Mouse (Mus musculus) CH12.LX (cell line): ENCODE data around the gene Stk32c. TPM values are rescaled to one million over a fixed set of nuclear protein-coding genes. Genes with fewer than 3 reads are reported as not detected.

Experiments used
- DNase-seq: peaks from one replicate; pipeline ENCODE4 v3.0.0-alpha.2; 2013; ENCODE audit errors: extremely low read depth
- H3K27ac ChIP-seq: 2 replicates; pipeline ENCODE4 v1.5.1; 2012; ENCODE audit warnings: low read depth, mild to moderate bottlenecking, control low read depth, moderate library complexity; ENCODE audit not compliant: insufficient read depth
- H3K27me3 ChIP-seq: replicated peaks from 2 replicates; pipeline ENCODE3; 2012; ENCODE audit warnings: inconsistent platforms
- H3K36me3 ChIP-seq, 2 experiments: replicated peaks in 1 of 2; 2 replicates each; pipeline versions ENCODE3 to v1.6.1; 2012; ENCODE audit warnings: inconsistent platforms in 1 of 2, low read length in 1 of 2, mild to moderate bottlenecking in 1 of 2, mixed read lengths in 1 of 2, moderate library complexity in 1 of 2; ENCODE audit not compliant: control insufficient read depth in 1 of 2, insufficient read depth in 1 of 2
- H3K4me1 ChIP-seq, 2 experiments: 2 replicates each; pipeline ENCODE4 v1.6.1; 2012; ENCODE audit warnings: inconsistent platforms in 1 of 2, moderate library complexity in 1 of 2; ENCODE audit not compliant: insufficient read depth in 2 of 2, control insufficient read depth in 1 of 2
- H3K4me2 ChIP-seq: 2 replicates; pipeline ENCODE4 v1.6.1; 2012; ENCODE audit warnings: low read depth, mild to moderate bottlenecking, control low read depth; ENCODE audit not compliant: poor library complexity, insufficient read depth, severe bottlenecking
- H3K4me3 ChIP-seq, 3 experiments: fragments of 150-350 bp in 1 of 3; sonication (generic) in 1 of 3; replicated peaks in 1 of 3; 2 replicates each; pipeline versions ENCODE3 to v1.5.1; 2011 to 2012; ENCODE audit warnings: low read depth in 2 of 3, low read length in 2 of 3, mild to moderate bottlenecking in 2 of 3, moderate library complexity in 2 of 3, control low read depth in 1 of 3, improper control_type of control experiment in 1 of 3, inconsistent platforms in 1 of 3, mixed read lengths in 1 of 3; ENCODE audit not compliant: poor library complexity in 1 of 3
- H3K79me2 ChIP-seq: replicated peaks from 2 replicates; pipeline ENCODE4 v1.6.1; 2012; ENCODE audit warnings: mild to moderate bottlenecking, moderate library complexity; ENCODE audit not compliant: control insufficient read depth, poor library complexity, insufficient read depth, severe bottlenecking; ENCODE audit errors: extremely low read depth
- H3K9ac ChIP-seq: 2 replicates; pipeline ENCODE4 v1.6.1; 2012; ENCODE audit warnings: low read depth, mild to moderate bottlenecking, control low read depth, moderate library complexity; ENCODE audit not compliant: insufficient read depth
- H3K9me3 ChIP-seq: replicated peaks from 2 replicates; pipeline ENCODE3; 2012; ENCODE audit warnings: low read length, inconsistent platforms, mixed read lengths
- BHLHE40 ChIP-seq: IDR thresholded peaks from 2 replicates; pipeline ENCODE4 v1.6.1; 2011; ENCODE audit warnings: mild to moderate bottlenecking, low read depth, low read length, improper control_type of control experiment
- CHD1 ChIP-seq: IDR thresholded peaks from 2 replicates; pipeline ENCODE4 v1.6.1; 2012; ENCODE audit warnings: low read depth, low read length, improper control_type of control experiment, inconsistent platforms
- CHD2 ChIP-seq: IDR thresholded peaks from 2 replicates; pipeline ENCODE4 v1.6.1; 2011; ENCODE audit warnings: low read length, improper control_type of control experiment
- ELF1 ChIP-seq: IDR thresholded peaks from 2 replicates; pipeline ENCODE4 v1.6.1; 2014; ENCODE audit warnings: low read depth, mild to moderate bottlenecking, inconsistent platforms, low read length, improper control_type of control experiment
- EP300 ChIP-seq: IDR thresholded peaks from 2 replicates; pipeline ENCODE4 v1.6.1; 2011; ENCODE audit warnings: low read length, improper control_type of control experiment
- ETS1 ChIP-seq: conservative IDR thresholded peaks from 2 replicates; pipeline ENCODE4 v1.6.1; 2012; ENCODE audit warnings: low read depth, mild to moderate bottlenecking, inconsistent platforms, low read length, improper control_type of control experiment, moderate library complexity
- GABPA ChIP-seq: IDR thresholded peaks from 2 replicates; pipeline ENCODE4 v1.6.1; 2012; ENCODE audit warnings: low read depth, low read length, improper control_type of control experiment, inconsistent platforms; ENCODE audit not compliant: insufficient replicate concordance
- JUN ChIP-seq: IDR thresholded peaks from 2 replicates; pipeline ENCODE4 v1.6.1; 2011; ENCODE audit warnings: low read depth, mild to moderate bottlenecking, low read length, improper control_type of control experiment, moderate library complexity; ENCODE audit not compliant: insufficient read depth
- KAT2A ChIP-seq: IDR thresholded peaks from 2 replicates; pipeline ENCODE4 v1.6.1; 2012; ENCODE audit warnings: low read length, improper control_type of control experiment, inconsistent platforms; ENCODE audit not compliant: insufficient replicate concordance
- MAFK ChIP-seq: IDR thresholded peaks from 2 replicates; pipeline ENCODE4 v1.6.1; 2011; ENCODE audit warnings: low read length, improper control_type of control experiment; ENCODE audit not compliant: insufficient replicate concordance
- MAZ ChIP-seq: IDR thresholded peaks from 2 replicates; pipeline ENCODE4 v1.6.1; 2012; ENCODE audit warnings: low read depth, mild to moderate bottlenecking, inconsistent platforms, low read length, improper control_type of control experiment, moderate library complexity
- MXI1 ChIP-seq: IDR thresholded peaks from 2 replicates; pipeline ENCODE4 v1.6.1; 2011; ENCODE audit warnings: mild to moderate bottlenecking, low read depth, low read length, improper control_type of control experiment
- MYC ChIP-seq: IDR thresholded peaks from 2 replicates; pipeline ENCODE4 v1.6.1; 2011; ENCODE audit warnings: low read depth, mild to moderate bottlenecking, improper control_type of control experiment, low read length
- NELFE ChIP-seq: IDR thresholded peaks from 2 replicates; pipeline ENCODE4 v1.6.1; 2011; ENCODE audit warnings: low read depth, low read length, improper control_type of control experiment
- POLR2A ChIP-seq: IDR thresholded peaks from 2 replicates; pipeline ENCODE4 v1.6.1; 2011; ENCODE audit warnings: low read depth, mild to moderate bottlenecking, improper control_type of control experiment, low read length
- RAD21 ChIP-seq: IDR thresholded peaks from 2 replicates; pipeline ENCODE4 v1.6.1; 2011; ENCODE audit warnings: low read depth, mild to moderate bottlenecking, low read length, improper control_type of control experiment, moderate library complexity
- TBP ChIP-seq: conservative IDR thresholded peaks from 2 replicates; pipeline ENCODE4 v1.6.1; 2011; ENCODE audit warnings: low read depth, low read length, improper control_type of control experiment
- TCF12 ChIP-seq: IDR thresholded peaks from 2 replicates; pipeline ENCODE4 v1.6.1; 2014; ENCODE audit warnings: low read depth, mild to moderate bottlenecking, inconsistent platforms, low read length, improper control_type of control experiment
- UBTF ChIP-seq: IDR thresholded peaks from 2 replicates; pipeline ENCODE4 v1.6.1; 2012; ENCODE audit warnings: low read depth, mild to moderate bottlenecking, inconsistent platforms, low read length, improper control_type of control experiment, moderate library complexity
- USF1 ChIP-seq: IDR thresholded peaks from 2 replicates; pipeline ENCODE4 v1.6.1; 2014; ENCODE audit warnings: low read depth, mild to moderate bottlenecking, inconsistent platforms, low read length, improper control_type of control experiment
- USF2 ChIP-seq: conservative IDR thresholded peaks from 2 replicates; pipeline ENCODE4 v1.6.1; 2011; ENCODE audit warnings: low read depth, low read length, improper control_type of control experiment
- ZC3H11A ChIP-seq: IDR thresholded peaks from 2 replicates; pipeline ENCODE4 v1.6.1; 2012; ENCODE audit warnings: low read depth, mild to moderate bottlenecking, inconsistent platforms, low read length, improper control_type of control experiment
- ZMIZ1 ChIP-seq: IDR thresholded peaks from 2 replicates; pipeline ENCODE4 v1.6.1; 2012; ENCODE audit warnings: low read depth, mild to moderate bottlenecking, inconsistent platforms, low read length, improper control_type of control experiment
- dilution Hi-C: fragments of 300-500 bp; cut with MboI; formaldehyde crosslinking; loops from 2 replicates; pipeline ENCODE4 v1.14.3; 2020; ENCODE audit warnings: low sequenced_read_pairs; ENCODE audit not compliant: extremely low pct_unique_long_range_greater_than_20kb, extremely low pct_ligation_motif_present
- in situ Hi-C: fragments of 300-500 bp; cut with MboI; formaldehyde crosslinking; loops from 3 replicates; pipeline ENCODE4 v1.14.3; 2019; ENCODE audit warnings: low sequenced_read_pairs, low pct_ligation_motif_present, low pct_unique_long_range_greater_than_20kb, mixed read lengths
- polyA plus RNA-seq: library from polyadenylated mRNA; unstranded; fragments of >175 nt; gene quantifications from 2 replicates; pipeline ENCODE4 v1.2.1, GENCODE M21; 2012; ENCODE audit warnings: low read depth; ENCODE audit not compliant: insufficient read length
- total RNA-seq, 2 experiments: library from RNA; depleted of rRNA; stranded (reverse); fragments of 300-350 nt in 1 of 2; fragments of >200 nt in 1 of 2; gene quantifications; 2 replicates each; pipeline ENCODE4 v1.2.3; 2012 to 2014

Gene Stk32c
- total and polyA plus RNA-seq, 3 experiments = not detected

GRCm38 (mm10) chr7:139215946-139216345, 2.8 kb upstream of the Stk32c start:
- in situ Hi-C loops (no loop called here), dilution Hi-C loops (no loop called here)
- peaks cover 79% of the 10 kb centered on the region for H3K27me3 ChIP-seq
- H3K36me3 ChIP-seq = no peaks in the 10 kb centered on the region
- no peak for DNase-seq
- TF ChIP-seq ZMIZ1 = no peak
- no peak for TF ChIP-seq MXI1
- TF ChIP-seq ZC3H11A = no peak
- no peak for TF ChIP-seq JUN
- no peak for TF ChIP-seq USF1
- no peak for TF ChIP-seq BHLHE40
- no peak for TF ChIP-seq TCF12
- no peak for TF ChIP-seq MAFK
- TF ChIP-seq NELFE = no peak
- TF ChIP-seq ELF1 = no peak
- TF ChIP-seq GABPA = no peak
- TF ChIP-seq USF2 = no peak
- TF ChIP-seq CHD1 = no peak
- no peak for TF ChIP-seq KAT2A
- TF ChIP-seq RAD21 = no peak
- no peak for TF ChIP-seq MYC
- no peak for TF ChIP-seq POLR2A
- no peak for TF ChIP-seq UBTF
- H3K4me1 ChIP-seq = peaks cover 0 to 12% of the 10 kb centered on the region in 2 experiments; a peak in 2 of 4 replicates
- H3K79me2 ChIP-seq = no peaks in the 10 kb centered on the region
- no peak overlapping the region for H3K4me3 ChIP-seq
- H3K27ac ChIP-seq = no peak overlapping the region
- H3K9me3 ChIP-seq = no peaks in the 10 kb centered on the region
- no peak overlapping the region for H3K9ac ChIP-seq
- H3K4me2 ChIP-seq = no peak overlapping the region

- no peaks in the 10 kb centered on the region for H3K36me3 ChIP-seq
- no peak overlapping the region for H3K4me3 ChIP-seq
- H3K79me2 ChIP-seq = no peaks in the 10 kb centered on the region
- peaks cover 0 to 12% of the 10 kb centered on the region in 2 experiments; a peak in 2 of 4 replicates for H3K4me1 ChIP-seq
- no peak overlapping the region for H3K27ac ChIP-seq
- no peak overlapping the region for H3K4me2 ChIP-seq
- DNase-seq = no peak
- H3K9me3 ChIP-seq = no peaks in the 10 kb centered on the region
- in situ Hi-C loops = no loop called here
- TF ChIP-seq TBP = no peak
- no peak for TF ChIP-seq MAZ
- TF ChIP-seq TCF12 = no peak
- no peak for TF ChIP-seq USF1
- no peak for TF ChIP-seq EP300
- no peak for TF ChIP-seq KAT2A
- TF ChIP-seq ETS1 = no peak
- TF ChIP-seq CHD2 = no peak
- dilution Hi-C loops = no loop called here
- no peak overlapping the region for H3K9ac ChIP-seq
- peaks cover 81% of the 10 kb centered on the region for H3K27me3 ChIP-seq
Measured at GRCm38 (mm10) chr7:139215516-139215915, 2.4 kb upstream of the Stk32c start.
